Mouse (Mus musculus) lung, adult 18-20 months (tissue): ENCODE results near the gene Unc13b.

ENCODE experiments used
- DNase-seq, 2 experiments: peaks; one replicate each; pipeline ENCODE4 v3.0.0; 2022; ENCODE audit warnings: mixed read lengths in 2 of 2

Unc13b gene

DNA sequence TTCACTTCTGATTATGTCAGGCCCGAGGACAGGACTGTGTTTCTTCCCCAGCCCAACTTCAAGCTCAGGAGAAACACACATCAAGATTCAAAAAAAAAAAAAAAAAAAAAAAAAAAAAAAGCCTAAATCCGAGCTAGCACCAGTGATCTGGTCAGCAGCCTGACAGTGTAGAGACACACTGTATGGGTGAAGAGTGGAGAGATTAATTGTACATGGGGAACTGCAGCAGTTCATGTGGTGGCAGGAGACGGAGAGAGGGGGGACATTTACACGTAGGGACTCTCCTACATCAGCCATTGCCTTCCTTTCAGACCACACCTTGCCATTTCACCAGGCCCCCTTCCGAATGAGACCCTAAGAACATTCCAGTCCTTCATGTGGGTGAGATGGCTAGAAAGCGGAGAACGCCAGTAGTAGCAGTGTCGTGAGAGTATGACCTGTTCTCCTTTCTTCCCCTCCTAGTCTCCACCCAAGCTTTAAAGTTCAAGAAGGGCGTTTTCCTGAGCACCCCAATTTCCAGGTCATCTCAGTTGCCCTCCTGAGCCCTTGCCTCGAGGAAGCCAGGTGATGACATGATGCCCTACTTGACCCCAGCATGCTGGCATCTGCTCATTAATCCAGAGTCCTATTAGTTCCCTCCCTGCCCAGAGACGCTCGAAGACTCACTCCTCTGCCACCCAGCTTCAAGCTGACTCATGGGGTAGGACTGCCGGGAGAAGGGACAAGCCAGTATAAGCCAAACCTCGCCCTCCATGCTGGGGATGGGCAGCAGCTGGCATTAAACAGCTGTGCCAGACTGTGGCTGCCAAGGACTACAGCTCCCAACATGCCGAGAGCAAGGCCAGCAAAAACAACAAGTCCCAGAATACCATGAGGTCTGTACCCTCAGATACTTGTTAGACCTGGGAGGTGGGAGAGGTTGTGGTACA is 19.9 kb upstream of the Unc13b start:
- DNase-seq, result peak; percentile 52 to 57

- no peak for DNase-seq
Measured at GRCm38 (mm10) chr4:43039609-43040008, 19.1 kb upstream of the Unc13b start.

DNA sequence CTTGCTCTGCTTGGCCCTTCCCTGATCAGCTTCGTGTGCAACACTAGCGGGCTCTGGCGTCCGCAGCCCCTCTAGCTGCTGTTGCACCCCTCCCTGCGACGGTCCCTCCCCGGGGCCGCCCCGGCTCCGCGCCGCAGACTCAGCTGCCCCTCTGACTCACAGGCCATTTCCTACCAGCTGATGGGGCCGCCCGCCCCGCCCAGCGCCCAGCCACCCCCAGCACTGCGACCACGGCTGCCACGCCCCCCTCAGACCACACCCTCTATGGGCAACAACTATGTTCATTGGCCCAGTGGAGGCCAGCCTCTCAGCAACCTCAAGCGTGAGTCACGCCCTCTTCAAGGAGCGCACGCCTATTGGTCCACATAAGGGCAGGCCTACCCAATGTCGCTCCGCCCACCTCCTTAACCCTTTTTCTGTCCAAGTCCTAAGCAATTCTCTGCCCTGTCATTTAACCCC is 18.6 kb upstream of the Unc13b start:
- peak; percentile 98 for DNase-seq

- DNase-seq, result no peak
Measured at GRCm38 (mm10) chr4:43040881-43041547, 17.7 kb upstream of the Unc13b start.

- peak; percentile 85 to 88 for DNase-seq
Measured at GRCm38 (mm10) chr4:43043644-43044357, 15.0 kb upstream of the Unc13b start.

- DNase-seq, result peak; percentile 76 to 77
Measured at GRCm38 (mm10) chr4:43044673-43045072, 14.1 kb upstream of the Unc13b start.

GRCm38 (mm10) chr4:43045285-43045658 is 13.5 kb upstream of the Unc13b start:
- no peak for DNase-seq

- peak; percentile 100 for DNase-seq
Measured at GRCm38 (mm10) chr4:43045659-43046302, 13.0 kb upstream of the Unc13b start, which contains the start of gene Fam214b. TSS of gene Fam214b (minus strand) at chr4:43046220.

- DNase-seq, result no peak
Measured at GRCm38 (mm10) chr4:43046607-43047006, 12.1 kb upstream of the Unc13b start.

DNA sequence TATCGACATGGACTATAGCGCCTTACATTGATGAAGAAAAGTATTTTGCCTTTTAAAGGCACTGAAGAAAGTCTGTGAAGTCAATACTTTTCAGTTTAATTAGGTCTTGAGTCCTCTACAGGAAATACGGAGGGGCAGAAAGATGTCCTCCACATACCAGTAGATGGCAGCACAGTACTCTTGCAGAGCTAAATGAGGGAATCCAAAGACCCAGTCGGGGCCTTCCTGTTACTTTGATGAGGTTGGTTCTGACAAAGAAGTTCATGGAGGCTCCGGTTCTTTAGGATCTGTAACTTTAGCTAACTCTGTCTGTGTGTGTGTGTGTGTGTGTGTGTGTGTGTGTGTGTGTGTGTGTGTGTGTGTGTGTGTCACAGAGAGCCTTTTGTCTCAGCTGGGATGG is 11.5 kb upstream of the Unc13b start:
- DNase-seq, result peak; percentile 74 to 85

DNA sequence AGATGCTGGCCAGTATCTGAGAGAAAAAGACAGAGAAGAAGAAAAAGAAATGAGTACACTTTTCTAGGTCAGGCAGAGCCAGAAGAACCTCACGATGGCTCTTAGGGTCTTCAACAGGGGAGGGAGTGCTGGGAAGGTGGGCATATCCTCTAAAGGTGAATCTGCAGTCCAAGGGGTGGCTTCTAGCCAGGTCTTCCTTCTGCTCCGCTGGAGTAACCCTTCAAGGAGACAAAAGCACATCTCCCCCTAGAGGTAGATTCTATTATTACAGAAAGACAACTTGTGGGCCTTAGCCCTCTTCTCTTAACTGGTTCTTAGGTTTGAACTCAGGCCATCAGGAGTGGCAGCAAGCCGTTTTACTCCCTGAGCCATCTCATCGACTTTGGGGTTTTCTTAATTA is 6.1 kb upstream of the Unc13b start:
- peak in 1 of 2 experiments; percentile 48 for DNase-seq

DNA sequence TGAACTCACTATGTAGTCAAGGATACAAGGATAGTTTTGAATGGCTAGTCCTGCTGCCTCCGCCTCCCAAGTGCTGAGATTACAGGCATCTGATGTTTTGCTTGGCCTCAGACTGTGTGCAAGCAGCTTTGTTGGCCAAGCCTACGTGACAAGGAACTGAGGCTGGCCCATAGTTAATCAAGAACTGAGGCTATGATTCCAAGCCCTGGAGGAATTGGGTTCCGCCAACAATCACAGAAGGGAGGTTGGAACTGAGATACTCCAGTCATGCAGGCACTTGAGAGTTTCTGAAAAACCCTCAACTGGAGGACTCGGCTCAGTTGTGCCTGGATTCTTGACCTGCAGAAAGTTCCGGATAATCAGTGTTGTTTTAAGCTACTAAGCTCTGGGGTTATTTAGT is 1.1 kb upstream of the Unc13b start:
- peak in 1 of 2 experiments; percentile 29 for DNase-seq

- DNase-seq, result no peak
Measured at GRCm38 (mm10) chr4:43058392-43058752, 381 bp upstream of the Unc13b start.

DNA sequence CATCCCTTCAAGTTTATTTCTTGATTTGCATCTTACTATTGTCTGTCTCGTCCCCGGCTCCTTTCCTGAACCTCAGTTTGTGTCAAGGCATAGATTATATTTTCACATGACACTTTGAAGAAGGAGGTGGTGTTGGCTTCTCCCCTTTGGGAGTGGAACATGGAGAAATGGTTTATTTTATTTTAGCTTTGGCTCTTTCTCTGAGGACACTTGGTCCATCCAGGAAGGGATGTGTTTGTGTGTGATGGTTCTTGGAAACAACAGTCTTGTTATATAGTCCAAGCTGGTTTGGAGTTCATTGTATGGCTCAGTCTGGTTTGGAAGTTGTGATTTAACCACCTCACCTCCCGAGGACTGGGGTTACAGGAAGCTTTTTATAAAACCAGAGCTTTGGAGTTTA is 944 bp downstream of the Unc13b start:
- DNase-seq, result no peak

GRCm38 (mm10) chr4:43060286-43060685 is 1.5 kb downstream of the Unc13b start:
- DNase-seq, result no peak

DNA sequence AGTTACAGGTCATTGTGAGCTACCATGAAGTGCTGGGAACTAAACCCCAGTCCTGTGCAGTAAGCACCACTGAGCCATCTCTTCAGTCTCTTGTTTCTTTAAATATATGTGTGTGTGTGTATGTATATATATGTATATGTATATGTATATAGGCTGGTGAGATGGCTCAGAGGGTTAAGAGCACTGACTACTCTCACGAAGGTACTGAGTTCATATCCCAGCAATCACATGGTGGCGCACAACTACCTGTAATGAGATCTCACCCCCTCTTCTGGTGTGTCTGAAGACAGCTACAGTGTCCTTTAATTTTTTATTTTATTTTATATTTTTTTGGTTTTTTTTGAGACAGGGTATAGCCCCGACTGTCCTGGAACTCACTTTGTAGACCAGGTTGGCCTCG is 6.7 kb downstream of the Unc13b start:
- DNase-seq, result no peak

DNA sequence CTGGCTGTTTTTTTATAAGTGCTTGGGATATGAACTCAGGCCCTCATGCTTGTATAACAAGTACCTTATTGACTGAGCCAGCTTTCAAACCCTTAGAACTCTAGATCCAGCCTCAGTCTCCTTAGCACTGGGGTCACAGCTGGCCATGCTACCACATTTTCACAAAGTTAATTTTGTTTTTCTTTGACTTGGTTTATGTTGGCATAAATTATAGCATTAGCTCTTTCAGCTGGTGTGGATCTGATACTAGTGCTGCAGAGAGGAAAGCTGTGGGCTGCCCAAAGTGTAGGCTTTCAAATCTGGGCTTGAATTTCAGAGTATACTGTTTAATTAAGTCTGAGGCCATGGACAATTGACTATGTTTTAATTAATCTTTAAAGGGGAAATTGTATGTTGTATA is 16.2 kb downstream of the Unc13b start:
- no peak for DNase-seq

- DNase-seq, result no peak
Measured at GRCm38 (mm10) chr4:43078071-43078718, 19.4 kb downstream of the Unc13b start.

DNA sequence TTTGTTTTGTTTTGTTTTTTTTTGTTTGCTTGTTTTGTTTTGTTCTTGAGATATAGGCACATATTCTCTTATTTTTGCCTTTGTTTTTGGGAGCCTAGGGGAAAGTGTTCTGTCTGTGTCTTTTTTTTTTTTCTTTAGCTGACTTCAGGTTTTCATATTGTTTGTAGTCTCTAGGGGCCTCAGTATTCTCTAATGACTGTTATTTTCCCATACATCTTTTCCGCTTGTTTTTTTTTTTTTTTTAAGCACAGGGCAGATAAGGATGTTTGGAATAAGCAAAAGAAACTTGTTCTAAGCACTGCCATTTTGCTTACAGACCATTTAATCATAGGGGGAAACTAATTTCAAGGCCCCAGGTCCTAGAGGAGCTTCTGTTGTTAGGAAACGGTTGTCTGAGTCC is 23.7 kb downstream of the Unc13b start:
- no peak for DNase-seq

GRCm38 (mm10) chr4:43089950-43090349 is 31.2 kb downstream of the Unc13b start:
- DNase-seq, result no peak

DNA sequence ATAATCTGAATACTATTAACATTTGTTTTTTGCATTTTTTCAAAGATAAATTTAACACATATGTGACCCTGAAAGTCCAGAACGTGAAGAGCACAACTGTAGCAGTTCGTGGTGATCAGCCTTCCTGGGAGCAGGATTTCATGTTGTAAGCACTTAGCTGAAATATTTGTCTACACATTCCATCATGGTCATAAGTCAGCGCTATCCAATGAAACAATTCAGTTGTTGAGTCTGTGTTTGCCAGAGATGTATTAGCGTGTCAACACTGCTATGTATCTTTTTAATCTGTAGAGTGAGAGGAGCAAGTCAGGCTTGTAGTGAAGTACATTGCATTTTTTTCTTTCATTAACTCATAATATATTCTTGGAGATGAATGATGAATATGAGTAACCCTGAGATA is 32.4 kb downstream of the Unc13b start:
- no peak for DNase-seq

DNA sequence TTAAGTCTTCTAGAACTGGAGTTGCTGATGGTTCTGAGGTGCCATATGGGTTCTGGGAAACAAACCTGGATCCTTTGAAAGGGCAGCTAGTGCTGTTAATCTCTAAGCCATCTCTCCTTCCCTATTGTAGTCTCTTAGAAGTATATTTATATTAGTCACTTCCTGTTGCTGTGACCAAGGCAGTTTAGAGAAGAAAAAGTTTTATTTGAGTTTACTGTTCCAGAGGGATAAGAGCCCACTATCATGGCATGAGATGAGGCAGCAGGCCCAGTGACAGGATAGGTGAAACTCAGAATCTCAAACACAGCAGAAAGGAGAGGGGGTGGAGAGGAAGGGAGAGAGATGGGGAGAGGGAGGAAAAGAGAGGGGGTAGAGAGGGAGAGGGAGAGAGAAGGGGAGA is 54.7 kb downstream of the Unc13b start:
- no peak for DNase-seq
